Mouse (Mus musculus) heart, postnatal 0 days (tissue): ENCODE measurements around the gene Cd59a.

Experiments
- CTCF ChIP-seq: IDR thresholded peaks from 2 replicates; pipeline ENCODE4 v1.5.1; 2016; ENCODE audit warnings: antibody characterized with exemption, control low read depth, low read depth
- EP300 ChIP-seq: IDR thresholded peaks from 2 replicates; pipeline ENCODE4 v1.6.1; 2016; ENCODE audit warnings: antibody characterized with exemption, low read depth

DNA sequence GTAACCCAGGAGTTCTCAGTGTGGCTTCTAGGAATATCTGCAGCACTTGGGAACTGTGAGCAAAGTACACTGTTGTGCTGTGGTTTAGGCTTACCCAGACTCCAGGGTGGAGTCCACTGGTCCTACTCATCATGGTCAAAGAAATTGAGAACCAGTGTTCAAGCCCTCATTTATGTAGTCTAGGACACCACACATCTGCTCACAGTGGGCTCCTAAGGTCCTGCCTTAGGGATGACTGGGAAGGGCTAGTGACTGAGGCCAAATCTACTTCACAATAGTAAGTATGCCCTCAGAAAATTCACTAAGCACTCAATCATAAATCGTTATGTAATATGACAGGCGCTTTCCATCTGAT, 3.6 kb downstream of the Cd59a start:
- TF ChIP-seq CTCF: no peak
- TF ChIP-seq EP300: no peak
